Mouse (Mus musculus) adrenal gland, adult 2 months (tissue): Measurements from ENCODE around the gene Dlgap4. TPM values are rescaled to one million over a fixed set of nuclear protein-coding genes. Genes with fewer than 3 reads are reported as not detected.
"Not testable (repeated sequence)": the region's sequence is repeated elsewhere in the genome, so short reads cannot be mapped to it uniquely, and the experiment has no call there.

Experiments used
- DNase-seq: peaks from one replicate; pipeline ENCODE4 v3.0.0; 2021
- polyA plus RNA-seq: library from polyadenylated mRNA; depleted of rRNA; stranded (reverse); fragments of >200 nt; gene quantifications from 2 replicates; pipeline ENCODE4 v1.2.3, GENCODE M21; 2012
- total RNA-seq, 2 experiments: library from RNA; stranded (reverse); gene quantifications; 2 replicates each; pipeline ENCODE4 v1.2.3; 2021

Gene Dlgap4
- total and polyA plus RNA-seq, 3 experiments = 49.5 to 87.7 (median 58.3) TPM

GRCm38 (mm10) chr2:156776907-156777306 is 163.4 kb downstream of the Dlgap4 start:
- peak; percentile 1 for DNase-seq

DNA sequence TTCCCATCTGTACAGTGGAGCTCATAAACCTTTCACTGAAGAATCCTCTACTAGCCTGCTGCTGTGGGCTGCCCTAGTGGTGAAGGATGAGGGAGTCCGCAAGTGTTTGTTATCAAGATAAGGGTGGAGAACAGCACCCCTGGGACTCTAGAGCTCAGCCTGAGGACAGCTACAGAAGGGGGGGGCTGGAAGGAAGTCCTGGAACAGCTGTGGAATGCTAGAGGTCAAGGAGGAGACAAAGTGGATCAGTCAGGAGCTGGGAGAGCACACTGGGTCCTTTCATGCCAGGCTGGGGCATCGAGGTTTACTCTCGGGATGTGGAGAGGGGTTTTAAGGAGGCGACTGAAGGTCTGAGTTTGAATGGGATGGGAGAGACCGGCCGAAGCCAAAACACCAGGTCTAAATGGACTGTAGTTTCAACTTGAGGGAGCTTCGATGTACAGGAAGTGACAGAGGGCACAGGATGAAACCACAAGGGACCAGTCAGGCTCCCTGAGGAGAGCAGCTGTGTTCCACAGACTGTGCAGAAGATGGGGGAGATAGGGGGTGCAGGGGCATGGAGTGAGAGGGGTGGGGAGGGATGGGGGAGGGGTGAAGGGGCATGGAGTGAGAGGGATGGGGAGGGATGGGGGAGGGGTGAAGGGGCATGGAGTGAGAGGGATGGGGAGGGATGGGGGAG is 164.0 kb downstream of the Dlgap4 start:
- peak; percentile 30 for DNase-seq

DNA sequence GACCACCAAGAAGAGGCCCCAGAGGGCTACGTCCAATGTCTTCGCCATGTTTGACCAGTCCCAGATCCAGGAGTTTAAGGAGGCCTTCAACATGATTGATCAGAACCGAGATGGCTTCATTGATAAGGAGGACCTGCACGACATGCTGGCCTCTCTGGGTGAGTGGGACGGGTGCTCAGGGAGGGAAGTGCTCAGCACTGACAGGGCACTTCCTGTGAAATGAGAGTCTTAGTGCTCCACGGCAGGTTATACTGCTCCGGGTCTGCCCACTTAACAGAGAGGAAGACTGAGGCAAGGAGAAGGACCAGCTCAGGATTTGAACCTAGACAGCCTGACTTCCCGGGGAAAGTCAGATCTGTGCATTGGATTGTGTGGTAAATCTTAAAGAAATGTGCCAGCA is 165.1 kb downstream of the Dlgap4 start:
- DNase-seq = no peak

DNA sequence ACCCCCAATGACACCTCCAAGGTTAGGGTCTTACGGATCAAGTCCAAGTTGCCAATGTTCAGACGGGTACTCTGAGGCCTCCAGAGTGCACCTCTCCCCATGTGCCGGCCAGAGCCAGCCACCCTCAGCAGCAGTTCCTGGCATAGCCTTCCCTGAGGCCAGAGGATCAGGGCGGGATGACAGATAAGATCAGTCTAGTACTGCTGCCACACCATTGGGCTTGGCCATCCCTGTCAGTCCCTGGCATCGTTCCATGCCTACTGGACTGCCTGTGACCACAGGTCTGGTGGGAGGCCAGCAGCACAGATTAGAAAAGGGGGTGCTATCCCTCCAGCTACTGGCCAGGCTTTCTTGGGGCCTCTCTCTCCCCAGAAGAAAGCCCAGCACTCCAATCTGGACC is 165.5 kb downstream of the Dlgap4 start:
- DNase-seq = peak; percentile 53

DNA sequence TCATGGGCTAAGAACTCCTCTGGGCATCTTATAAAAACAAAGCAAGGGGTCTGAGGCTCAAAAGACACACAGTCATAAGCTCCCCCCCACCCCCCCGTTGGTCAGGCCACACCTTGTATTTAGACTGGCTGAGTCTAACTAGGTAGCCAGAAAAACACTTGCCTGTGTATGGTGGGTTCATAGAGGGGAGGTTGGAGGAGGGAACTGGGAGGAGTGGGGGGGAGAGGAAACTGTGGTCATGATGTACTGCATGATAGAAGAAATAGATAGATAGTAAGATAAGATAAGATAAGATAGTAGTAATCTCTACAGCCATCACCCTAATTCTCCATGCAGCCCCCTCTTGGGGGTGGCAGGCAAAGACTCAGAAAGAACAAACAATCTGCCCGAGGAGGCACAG is 166.0 kb downstream of the Dlgap4 start:
- DNase-seq = no peak

GRCm38 (mm10) chr2:156780129-156780528 is 166.6 kb downstream of the Dlgap4 start:
- no peak for DNase-seq

DNA sequence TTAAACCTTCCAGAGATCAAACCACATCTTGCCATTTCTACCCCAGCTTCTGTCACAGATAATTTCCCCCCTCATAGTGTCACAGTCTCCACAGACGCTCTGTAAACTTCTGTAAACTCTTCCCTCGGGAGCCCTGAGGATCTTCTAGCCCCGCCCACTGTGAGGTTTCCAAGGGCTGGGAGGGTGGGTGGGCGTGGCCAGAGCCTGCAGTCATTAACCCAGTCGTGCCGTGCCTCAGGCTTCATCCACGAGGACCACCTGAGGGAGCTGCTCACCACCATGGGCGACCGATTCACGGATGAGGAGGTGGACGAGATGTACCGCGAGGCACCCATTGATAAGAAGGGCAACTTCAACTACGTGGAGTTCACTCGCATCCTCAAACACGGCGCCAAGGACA is 167.2 kb downstream of the Dlgap4 start:
- DNase-seq = no peak

- no peak for DNase-seq
Observed at GRCm38 (mm10) chr2:156781281-156781680, 167.8 kb downstream of the Dlgap4 start.

GRCm38 (mm10) chr2:156781836-156782480 is 168.5 kb downstream of the Dlgap4 start:
- DNase-seq = no peak

- DNase-seq = no peak
Observed at GRCm38 (mm10) chr2:156782481-156783348, 169.2 kb downstream of the Dlgap4 start.

GRCm38 (mm10) chr2:156783349-156783728 is 169.8 kb downstream of the Dlgap4 start:
- DNase-seq = peak; percentile 76

DNA sequence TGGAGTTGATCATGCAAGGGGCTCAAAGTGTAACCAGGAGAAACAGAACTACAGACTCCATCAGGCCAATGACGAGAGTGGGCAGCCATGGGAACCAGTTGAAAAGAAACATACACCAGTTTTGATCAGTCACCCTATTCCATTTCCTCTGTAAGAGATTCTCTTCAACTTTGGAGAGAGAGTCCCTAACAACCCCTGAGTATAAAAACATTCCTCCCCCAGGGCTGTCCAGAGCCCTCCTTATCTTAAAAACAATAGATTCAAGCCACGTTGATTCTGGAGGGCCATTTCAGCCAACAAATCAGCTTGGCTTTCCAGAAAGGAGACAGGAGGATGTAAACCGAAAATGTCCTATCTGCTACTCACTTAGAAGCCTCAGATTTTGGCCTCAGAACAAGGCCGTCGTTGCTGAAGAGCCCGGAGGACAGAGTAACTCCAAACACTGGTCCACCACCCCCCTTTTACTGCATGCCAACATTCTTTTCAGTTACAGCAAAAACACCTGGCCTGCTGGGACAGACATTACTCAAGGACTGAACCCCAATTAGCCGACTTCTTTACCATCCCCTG is 170.6 kb downstream of the Dlgap4 start:
- no peak for DNase-seq

- no peak for DNase-seq
Observed at GRCm38 (mm10) chr2:156784891-156785290, 171.4 kb downstream of the Dlgap4 start.

- not testable (repeated sequence) for DNase-seq
Observed at GRCm38 (mm10) chr2:156786369-156786768, 172.9 kb downstream of the Dlgap4 start.

DNA sequence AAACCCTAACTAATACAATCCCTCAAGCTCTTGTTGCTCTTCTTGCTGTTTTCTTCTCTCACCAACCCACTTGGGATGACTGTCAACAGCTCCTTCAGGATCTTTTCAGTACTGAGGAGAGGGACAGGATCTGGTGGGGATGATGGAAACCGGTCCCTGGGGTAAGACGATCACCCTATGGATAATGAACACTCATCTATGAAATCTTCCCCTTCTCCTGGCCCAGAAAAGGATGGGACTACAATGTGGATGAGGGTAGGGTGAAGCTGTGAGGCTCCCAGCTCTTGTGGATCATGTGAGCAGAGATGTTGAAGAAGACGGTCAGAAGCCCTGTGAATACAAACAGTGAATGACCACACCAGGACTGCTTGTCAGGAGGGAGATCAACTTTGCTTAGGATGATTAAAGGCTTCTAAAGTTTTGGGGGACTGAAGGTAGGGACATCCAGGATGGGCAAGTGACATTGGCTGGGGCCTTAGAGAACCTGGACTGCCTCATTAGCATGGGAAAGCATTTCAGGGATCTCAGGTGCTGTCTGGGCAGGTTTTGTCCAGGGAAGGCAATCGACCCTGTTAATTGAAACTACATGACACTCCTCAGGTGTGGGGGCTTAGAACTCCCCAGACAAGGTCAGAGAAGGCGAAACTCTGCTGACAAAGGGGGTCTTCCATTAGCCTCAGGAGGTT is 173.7 kb downstream of the Dlgap4 start:
- DNase-seq = no peak

- peak; percentile 28 for DNase-seq
Observed at GRCm38 (mm10) chr2:156787776-156788105, 174.2 kb downstream of the Dlgap4 start.

- no peak for DNase-seq
Observed at GRCm38 (mm10) chr2:156788836-156789235, 175.3 kb downstream of the Dlgap4 start.

- DNase-seq = no peak
Observed at GRCm38 (mm10) chr2:156798516-156798915, 185.0 kb downstream of the Dlgap4 start.

DNA sequence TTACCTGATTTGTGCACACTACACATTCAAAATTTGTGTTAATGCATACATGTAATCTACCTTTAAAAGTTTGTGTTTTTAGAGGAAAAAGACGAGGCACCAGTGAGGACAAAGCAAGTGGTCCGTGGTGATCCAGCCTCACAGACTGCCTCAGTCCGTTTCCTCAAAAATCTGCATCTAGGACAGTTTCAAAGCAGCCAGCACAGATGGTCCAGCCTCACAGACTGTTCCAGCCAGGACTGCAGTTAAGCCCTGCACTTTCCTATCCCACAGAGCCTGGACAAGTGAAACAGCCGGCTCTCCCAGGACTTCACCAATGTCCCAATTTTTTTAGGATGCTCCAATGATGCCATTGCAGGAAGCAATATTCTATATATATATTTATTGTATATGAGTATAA is 187.5 kb downstream of the Dlgap4 start:
- DNase-seq = no peak

- not testable (repeated sequence) for DNase-seq
Observed at GRCm38 (mm10) chr2:156802116-156802515, 188.6 kb downstream of the Dlgap4 start.

GRCm38 (mm10) chr2:156803698-156804372 is 190.3 kb downstream of the Dlgap4 start:
- DNase-seq = no peak
